Mouse (Mus musculus): ENCODE measurements around the gene Rgp1.

The Rgp1 gene

GRCm38 (mm10) chr4:43633736-43634135 lies 55.2 kb downstream of the Rgp1 start:
- no peak for DNase-seq (ENCODE audit: low read depth in 1 of 2, low spot score in 2 of 2)

- DNase-seq (ENCODE audit: low read depth in 1 of 2, low spot score in 2 of 2): no peak
Observed at GRCm38 (mm10) chr4:43634621-43635374, 56.3 kb downstream of the Rgp1 start.

GRCm38 (mm10) chr4:43636751-43637150 lies 58.2 kb downstream of the Rgp1 start:
- DNase-seq (ENCODE audit: low read depth in 1 of 2, low spot score in 2 of 2): no peak

Measured in monocyte, adult 2 months (primary cell).